9 mouse cellular contexts compared by ENCODE assay signal in genomic region chr9:115205491-115205890, GRCm38 (mm10).
A peak's percentile ranks its signal among the peaks of the same experiment; 100 is the strongest.
DNase-seq lines count a peak whose midpoint lies in the region; ATAC-seq and TF ChIP-seq lines count a peak whose summit lies in the region.
"Had no signal": no experiment of that assay in that cellular context is flagged by ENCODE, and none has a peak within 500 bp of the region (broad histone marks: within the 10 kb centered on the region; RNA-seq: fewer than 3 reads in every experiment).

No protein-coding gene starts in this region.

- no peak; the same call in 1 of the 2 replicates for ATAC-seq in embryonic facial prominence, embryonic 15.5 days (ENCODE audit: insufficient number of reproducible peaks, low FRiP score, low TSS enrichment, low read depth)
- ATAC-seq in lung, embryonic 16.5 days (ENCODE audit: low read depth), result peak; percentile 77
- no peak for ATAC-seq in hindbrain, postnatal 0 days
- ATAC-seq: midbrain, embryonic 15.5 days had no signal

- DNase-seq in spleen, adult 18-20 months, result peak; percentile 30 to 36
- DNase-seq in spleen, adult 12 weeks (ENCODE audit: low spot score), result no peak
- peak; percentile 52 to 74 for DNase-seq in thymus, postnatal 36 days
- no peak for DNase-seq in cerebellum, adult 11 months
- DNase-seq in hindbrain, postnatal 0 days (ENCODE audit: low spot score), result no peak
- no peak for DNase-seq in cerebellum, postnatal 14 days

- H3K9me3 ChIP-seq in embryonic facial prominence, embryonic 15.5 days (replicated peaks), result no peaks in the 10 kb centered on the region
- no peaks in the 10 kb centered on the region for H3K9me3 ChIP-seq in lung, embryonic 16.5 days (ENCODE audit: control insufficient read depth, low read length)
- no peaks in the 10 kb centered on the region for H3K9me3 ChIP-seq in hindbrain, postnatal 0 days (ENCODE audit: low read length)
- H3K9me3 ChIP-seq: midbrain, embryonic 15.5 days had no signal

- H3K36me3 ChIP-seq in embryonic facial prominence, embryonic 15.5 days, result no peaks in the 10 kb centered on the region
- H3K36me3 ChIP-seq in lung, embryonic 16.5 days (ENCODE audit: control insufficient read depth, insufficient read depth, low read length), result peaks cover 3% of the 10 kb centered on the region; the same call in 1 of the 2 replicates
- no peaks in the 10 kb centered on the region for H3K36me3 ChIP-seq in hindbrain, postnatal 0 days (ENCODE audit: insufficient read depth, low read length)
- H3K36me3 ChIP-seq: midbrain, embryonic 15.5 days had no signal

- H3K4me3 ChIP-seq in embryonic facial prominence, embryonic 15.5 days (replicated peaks), result no peak overlapping the region
- H3K4me3 ChIP-seq in lung, embryonic 16.5 days (ENCODE audit: low read length), result no peak overlapping the region
- no peak overlapping the region for H3K4me3 ChIP-seq in hindbrain, postnatal 0 days (ENCODE audit: low read length)
- H3K4me3 ChIP-seq: midbrain, embryonic 15.5 days had no signal

- H3K4me2 ChIP-seq in embryonic facial prominence, embryonic 15.5 days (replicated peaks), result peak overlapping the region; percentile 40
- H3K4me2 ChIP-seq in lung, embryonic 16.5 days (ENCODE audit: low read depth, low read length), result peak overlapping the region; percentile 42
- no peak overlapping the region for H3K4me2 ChIP-seq in hindbrain, postnatal 0 days (ENCODE audit: low read depth, low read length)
- H3K4me2 ChIP-seq: midbrain, embryonic 15.5 days had no signal

- no peak overlapping the region for H3K27ac ChIP-seq in embryonic facial prominence, embryonic 15.5 days (replicated peaks)
- H3K27ac ChIP-seq in lung, embryonic 16.5 days (ENCODE audit: low read length), result no peak overlapping the region
- H3K27ac ChIP-seq in hindbrain, postnatal 0 days, result no peak overlapping the region
- H3K27ac ChIP-seq: midbrain, embryonic 15.5 days had no signal

- peaks cover 9% of the 10 kb centered on the region for H3K4me1 ChIP-seq in embryonic facial prominence, embryonic 15.5 days
- peaks cover 10% of the 10 kb centered on the region for H3K4me1 ChIP-seq in lung, embryonic 16.5 days (replicated peaks; ENCODE audit: control insufficient read depth, insufficient read depth, low read length)
- H3K4me1 ChIP-seq in hindbrain, postnatal 0 days (ENCODE audit: insufficient read depth, low read length), result no peaks in the 10 kb centered on the region
- H3K4me1 ChIP-seq: midbrain, embryonic 15.5 days had no signal

- no peak for TF ChIP-seq CTCF in hindbrain, postnatal 0 days (IDR thresholded peaks at IDR 0.05; ENCODE audit: low read depth)

- no peaks in the 10 kb centered on the region for H3K27me3 ChIP-seq in embryonic facial prominence, embryonic 15.5 days
- H3K27me3 ChIP-seq in lung, embryonic 16.5 days (ENCODE audit: control insufficient read depth, insufficient read depth, low read depth, low read length), result no peaks in the 10 kb centered on the region
- H3K27me3 ChIP-seq in hindbrain, postnatal 0 days (ENCODE audit: insufficient read depth, low read length), result no peaks in the 10 kb centered on the region
- H3K27me3 ChIP-seq: midbrain, embryonic 15.5 days had no signal

- 9% methylated on average over 6 of the region's 6 CpGs for WGBS in embryonic facial prominence, embryonic 15.5 days
- WGBS in lung, embryonic 16.5 days, result 9% methylated on average over 6 of the region's 6 CpGs
- 17% methylated on average over 6 of the region's 6 CpGs for WGBS in hindbrain, postnatal 0 days

- no peak overlapping the region for H3K9ac ChIP-seq in embryonic facial prominence, embryonic 15.5 days
- no peak overlapping the region for H3K9ac ChIP-seq in lung, embryonic 16.5 days (ENCODE audit: low read length)
- no peak overlapping the region for H3K9ac ChIP-seq in hindbrain, postnatal 0 days (replicated peaks; ENCODE audit: low read length)
- H3K9ac ChIP-seq: midbrain, embryonic 15.5 days had no signal

Comparison
In these comparisons a context has a peak if more than half of its experiments do, and no peak if none do; other contexts are left out.
1. DNase-seq: peak in spleen, adult 18-20 months (2 of 2) and thymus, postnatal 36 days (2 of 2); none in spleen, adult 12 weeks (single experiment), cerebellum, adult 11 months (single experiment), hindbrain, postnatal 0 days (single experiment) and cerebellum, postnatal 14 days (0 of 2).